Mouse (Mus musculus): Measurements from ENCODE around the gene Aknad1.

The Aknad1 gene

DNA sequence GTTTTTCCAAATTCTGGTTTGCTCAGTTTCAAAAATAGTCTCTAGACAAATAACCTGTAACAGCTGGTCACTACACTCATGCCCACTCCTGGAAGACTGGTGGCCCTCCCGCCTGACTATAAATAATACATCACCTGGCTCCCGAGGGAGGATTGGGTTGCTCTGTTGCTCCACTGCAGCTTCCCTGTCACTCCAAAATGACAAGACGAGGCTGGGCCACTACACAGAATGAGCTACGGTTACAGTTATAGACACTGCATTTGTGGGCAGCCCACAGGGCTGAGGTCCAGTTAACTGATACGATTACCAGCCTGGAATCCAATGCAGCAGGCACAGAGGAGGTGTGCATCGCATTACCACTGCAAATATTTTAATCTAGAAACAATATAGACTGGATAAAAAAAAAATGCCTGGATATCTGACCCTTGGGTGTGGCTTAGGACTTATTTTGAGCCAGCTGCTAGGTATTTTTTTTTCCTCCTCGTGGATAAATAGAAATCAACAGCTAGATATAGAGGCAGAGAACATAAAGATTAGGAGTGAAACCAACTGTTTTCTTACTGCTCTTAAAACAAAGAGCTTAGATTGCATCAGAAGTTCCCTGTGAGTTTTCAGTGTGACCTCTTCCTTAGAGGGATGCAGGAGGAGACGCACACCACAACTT is at the start of gene Aknad1:
Aknad1 (plus strand) TSS at position 614 of the 664 bp plus-strand sequence.
- DNase-seq (ENCODE audit: low spot score): no peak

DNA sequence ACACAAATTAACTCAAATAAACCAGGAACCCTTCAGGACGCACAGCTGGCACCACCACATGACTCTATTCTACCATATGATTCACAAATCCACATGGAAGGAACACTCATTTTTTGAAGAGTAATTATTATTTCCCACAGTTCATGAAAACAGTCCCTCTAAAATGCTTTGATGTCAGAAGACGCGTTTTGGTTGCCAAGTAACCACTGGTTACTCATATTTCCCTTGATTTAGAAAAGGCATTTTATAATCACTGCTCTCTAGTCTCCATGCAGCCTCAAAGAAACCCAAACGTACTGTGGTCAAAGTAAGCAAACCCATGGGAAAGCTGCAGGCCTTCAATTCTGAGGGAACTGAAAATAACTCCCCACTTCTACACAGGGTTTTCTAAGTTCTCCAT is 49.5 kb upstream of the Aknad1 start:
- no peak for DNase-seq (ENCODE audit: low spot score)

DNA sequence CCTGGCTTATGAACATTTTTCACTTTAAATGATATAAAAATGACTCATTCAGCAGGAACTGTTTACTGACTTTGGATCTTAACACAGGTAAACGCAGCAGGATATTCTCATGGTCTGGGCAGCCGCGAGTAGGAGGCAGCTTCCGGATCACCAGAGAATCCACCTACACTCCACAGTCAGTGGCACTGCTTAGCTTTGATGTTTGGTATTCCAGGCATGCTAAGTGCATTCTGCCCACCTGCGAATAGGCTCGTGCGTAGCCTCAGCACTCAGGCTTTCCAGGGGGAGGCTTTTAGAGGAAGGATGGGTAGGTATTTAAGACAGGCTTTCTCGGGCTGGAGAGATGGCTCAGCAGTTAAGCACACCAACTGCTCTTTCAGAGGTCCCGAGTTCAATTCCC is 45.1 kb upstream of the Aknad1 start:
- no peak for DNase-seq (ENCODE audit: low spot score)

DNA sequence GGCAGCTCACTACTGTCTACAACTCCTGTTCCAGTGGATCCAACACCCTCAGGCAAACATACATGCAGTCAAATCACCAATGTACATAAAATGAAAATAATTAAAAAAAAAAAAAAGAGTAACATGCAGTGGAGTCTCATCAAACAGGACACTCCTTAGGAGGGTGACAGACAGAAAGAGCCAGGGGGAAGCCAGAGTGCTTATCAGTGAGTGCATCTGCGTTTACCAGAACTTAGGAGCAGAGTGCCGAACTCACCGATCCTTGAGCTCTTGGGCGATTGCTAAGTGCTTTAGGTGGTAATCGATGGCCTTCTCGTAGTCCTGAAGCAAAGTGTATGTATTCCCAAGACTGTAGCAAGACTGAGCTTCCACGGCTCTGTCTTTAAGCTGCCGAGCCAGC is 40.8 kb upstream of the Aknad1 start:
- DNase-seq (ENCODE audit: low spot score): no peak

DNA sequence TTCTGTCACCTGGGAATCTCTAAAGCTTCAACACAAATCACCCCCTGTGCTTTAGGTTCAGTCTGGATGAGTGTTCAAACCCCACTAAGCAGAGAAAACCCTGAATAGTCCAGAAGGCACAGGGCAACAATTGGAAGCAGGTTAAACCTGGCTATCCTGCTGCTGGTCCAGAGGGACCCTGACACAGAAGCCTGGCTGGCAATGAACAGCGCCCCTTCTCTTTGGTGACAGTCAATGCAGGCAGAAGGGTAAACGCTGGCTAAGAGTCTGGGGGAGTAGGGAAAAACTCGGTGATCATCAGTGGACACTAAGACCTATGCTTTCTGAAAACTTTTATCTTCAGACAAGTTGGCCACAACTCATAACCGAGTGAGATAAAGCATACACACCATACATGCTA is 39.7 kb upstream of the Aknad1 start:
- DNase-seq (ENCODE audit: low spot score): no peak

DNA sequence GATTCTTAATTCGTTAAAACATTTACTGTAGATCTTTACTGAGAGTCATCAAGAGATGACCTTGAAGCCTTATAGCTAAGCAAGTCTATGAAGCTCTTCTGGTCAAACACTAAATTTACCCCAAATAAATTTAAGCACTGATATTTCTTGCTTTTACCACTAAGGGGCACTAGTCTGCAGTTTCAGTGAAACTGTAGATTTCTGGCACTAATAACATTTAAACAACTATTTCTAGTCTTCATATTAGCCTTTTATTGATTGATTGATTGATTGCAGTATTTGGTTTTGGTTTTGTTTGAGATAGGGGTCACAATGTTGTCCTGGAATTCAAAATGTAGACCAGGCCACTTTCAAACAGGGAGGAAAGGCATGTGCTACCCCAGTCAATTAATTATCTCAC is 38.2 kb upstream of the Aknad1 start:
- no peak for DNase-seq (ENCODE audit: low spot score)

DNA sequence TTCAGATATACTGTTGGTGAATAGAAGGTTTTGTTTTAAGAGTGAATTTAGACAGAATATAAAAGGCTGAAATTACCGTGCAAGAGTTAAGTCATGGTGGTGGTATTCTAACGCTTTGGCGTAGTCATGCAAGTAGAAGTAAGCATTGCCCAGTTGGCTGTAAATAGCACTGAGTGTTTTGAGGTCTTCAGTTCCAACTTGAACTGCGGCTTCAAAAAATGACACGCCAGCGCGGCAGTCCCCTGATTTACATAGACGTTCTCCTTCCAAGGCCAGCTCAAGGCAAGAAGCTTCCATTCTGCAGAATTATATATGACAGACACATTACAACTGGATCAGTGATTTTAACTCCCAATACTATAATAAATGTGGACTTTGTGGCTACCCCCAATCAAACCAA is 36.7 kb upstream of the Aknad1 start:
- DNase-seq (ENCODE audit: low spot score): no peak

DNA sequence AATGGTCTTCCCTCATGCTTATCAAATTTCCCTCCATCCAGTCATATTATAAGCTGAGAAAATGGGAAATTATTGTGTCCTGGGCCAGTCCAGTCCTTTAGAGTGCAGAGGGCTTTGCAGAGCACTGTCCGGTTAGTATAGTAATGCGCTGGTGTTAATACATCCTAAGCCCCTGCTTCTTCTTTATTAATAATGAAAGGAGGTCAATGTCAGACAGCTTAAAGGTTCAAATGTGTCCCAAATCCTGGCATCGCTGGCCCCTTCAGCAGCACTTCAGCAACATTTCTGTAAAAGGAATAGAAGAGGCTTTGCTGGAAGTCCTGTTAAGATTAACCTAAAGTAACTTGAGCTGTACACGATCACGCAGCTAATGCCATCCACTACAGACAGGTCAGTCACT is 28.2 kb upstream of the Aknad1 start:
- DNase-seq (ENCODE audit: low spot score): no peak

DNA sequence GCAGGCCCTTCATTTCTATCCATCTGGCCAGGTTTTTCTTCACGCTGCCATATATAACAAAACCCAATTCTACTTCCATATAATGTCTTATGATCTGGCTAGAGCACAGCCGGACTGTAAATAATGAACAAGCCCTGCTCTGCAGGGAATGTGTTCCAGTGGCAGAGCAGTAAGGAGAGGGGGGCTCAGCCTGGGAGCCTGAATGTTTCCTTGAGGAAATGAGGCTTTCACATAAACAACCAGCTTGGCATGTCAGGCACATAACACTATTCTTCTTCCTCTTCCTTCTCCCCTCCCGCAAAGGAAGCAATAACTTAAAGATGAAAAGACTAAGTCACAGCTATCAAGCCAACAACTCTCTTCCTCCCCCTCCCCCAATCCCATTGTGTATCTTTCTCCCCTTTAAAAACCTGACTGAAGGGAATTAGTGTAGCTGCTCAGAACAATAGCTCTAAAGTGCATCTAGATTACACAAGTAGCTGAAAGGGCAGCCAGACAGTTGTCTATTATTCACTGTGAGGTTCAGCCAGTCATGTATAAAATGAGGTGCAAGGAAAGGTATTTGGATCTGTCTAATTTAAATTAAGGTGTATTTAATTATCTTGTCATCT is 26.3 kb upstream of the Aknad1 start:
- DNase-seq (ENCODE audit: low spot score): no peak

DNA sequence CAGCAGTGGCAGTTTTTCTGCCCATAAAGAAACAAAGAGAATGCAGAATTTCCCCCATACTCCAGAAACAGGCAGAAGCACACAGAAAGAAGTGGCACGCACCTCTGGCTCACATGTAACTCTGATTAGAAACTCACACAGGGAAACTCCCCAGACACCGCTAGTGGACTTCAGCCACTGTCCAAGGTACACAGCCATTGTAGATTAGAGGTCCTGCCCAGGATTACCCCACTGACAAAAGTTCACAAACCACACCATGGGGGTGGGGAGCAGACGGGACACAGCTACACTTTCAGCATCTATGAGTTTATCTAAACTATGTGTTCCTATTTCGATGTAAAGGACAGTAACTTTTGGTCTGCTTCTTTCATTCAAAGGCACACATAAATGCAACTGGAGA is 24.6 kb upstream of the Aknad1 start:
- no peak for DNase-seq (ENCODE audit: low spot score)

DNA sequence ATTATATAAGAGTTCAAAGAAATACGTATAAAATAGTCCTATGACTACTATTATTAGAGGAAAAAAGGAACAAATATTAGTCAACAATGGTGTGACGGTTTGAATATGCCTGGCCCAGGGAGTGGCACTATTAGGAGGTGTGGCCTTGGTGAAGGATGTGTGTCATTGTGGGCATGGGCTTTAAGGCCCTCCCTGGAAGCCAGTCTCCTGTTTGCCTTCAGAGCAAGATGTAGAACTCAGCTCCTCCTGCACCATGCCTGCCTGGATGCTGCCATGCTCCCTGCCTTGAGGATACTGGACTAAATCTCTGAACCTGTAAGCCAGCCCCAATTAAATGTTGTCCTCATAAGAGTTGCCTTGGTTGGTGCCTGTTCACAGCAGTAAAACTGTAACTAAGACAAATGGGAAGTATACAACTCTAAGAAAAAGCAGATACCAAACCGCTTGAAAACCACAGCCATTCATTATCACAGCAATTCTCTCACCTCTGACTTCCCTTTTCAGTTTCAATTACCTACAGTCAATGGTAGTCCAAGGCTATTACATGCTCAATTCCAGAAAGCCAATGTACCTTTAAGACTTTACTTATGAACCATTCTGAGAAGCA is 21.5 kb upstream of the Aknad1 start:
- no peak for DNase-seq (ENCODE audit: low spot score)

DNA sequence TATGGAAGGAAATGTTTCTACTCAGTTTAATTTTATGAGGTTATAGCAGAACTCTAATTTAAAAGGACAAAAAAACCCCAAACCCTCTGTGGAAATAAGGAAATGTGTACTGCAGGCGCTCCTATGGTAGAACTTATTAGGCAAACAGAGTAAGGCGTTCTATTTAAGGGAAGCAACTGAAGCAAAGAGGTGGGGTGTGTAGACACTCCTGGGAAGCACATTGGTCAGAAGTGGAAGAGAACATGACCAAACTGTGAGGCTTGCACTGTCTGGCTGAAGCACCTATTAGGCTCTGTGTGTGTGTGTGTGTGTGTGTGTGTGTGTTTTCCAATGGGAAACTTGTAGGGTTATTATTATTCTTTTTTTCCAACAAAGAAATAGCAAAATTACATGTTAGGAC is 20.1 kb upstream of the Aknad1 start:
- DNase-seq (ENCODE audit: low spot score): no peak

DNA sequence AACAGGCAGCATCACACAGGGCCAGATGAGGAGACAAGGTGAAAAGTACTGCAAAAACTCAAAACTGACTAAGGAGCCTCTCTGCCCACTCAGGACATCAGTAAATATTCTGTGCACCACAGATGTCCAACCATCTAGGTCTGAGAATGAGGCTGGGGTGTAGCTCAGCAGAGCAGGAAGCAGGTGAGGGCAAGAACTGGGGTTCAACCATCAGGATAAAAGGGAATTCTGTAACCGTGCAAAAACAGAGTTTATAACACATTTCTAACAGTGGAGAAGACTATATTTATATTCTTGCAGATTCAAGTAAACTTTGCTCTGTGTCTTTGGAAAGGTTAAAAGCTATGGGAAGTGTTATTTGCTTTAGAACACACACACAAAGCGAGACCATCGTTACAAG is 19.7 kb upstream of the Aknad1 start:
- DNase-seq (ENCODE audit: low spot score): no peak

DNA sequence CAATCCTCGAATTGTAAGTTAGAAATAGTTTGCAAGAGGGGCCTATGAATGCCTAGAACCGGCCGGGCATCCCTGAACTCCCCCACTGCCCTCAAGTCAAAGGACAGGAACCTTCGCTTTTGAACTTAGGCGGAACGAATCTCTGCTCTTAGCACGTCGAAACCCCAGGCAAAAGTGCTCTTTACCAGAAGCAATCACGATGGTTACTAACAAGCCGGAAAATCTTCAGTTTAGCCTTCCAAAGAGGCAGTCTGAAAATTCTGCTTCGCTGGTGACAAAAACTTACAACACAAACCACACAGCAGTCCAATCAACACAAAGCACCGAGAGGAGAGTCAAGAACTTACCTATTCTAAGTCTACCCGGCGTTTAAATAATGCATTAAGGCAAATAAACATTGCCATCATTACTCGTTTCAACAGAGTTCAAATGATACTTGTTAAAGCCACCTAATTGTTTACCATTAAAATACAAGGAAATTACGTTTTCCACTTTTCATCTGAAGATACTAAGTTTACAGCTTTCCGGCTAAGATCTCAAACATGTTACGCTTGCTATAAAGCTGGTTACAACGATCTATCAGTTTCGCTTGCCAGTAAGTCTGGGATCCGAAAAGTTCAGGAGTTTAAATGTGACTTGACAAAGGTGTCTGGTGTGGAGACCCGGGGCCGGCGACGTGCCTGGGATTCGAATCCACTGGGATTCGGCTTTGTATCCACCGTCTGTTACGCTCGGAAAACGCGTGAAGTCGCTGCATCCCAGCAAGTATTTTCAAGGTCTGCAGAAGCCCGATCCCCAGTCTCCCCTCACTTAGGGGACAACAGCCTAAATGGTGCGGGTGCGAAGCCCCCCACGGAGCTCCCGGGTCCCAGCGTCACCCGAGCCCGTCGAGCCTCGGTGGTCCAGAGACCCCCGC is 18.1 kb upstream of the Aknad1 start:
- peak; percentile 12 for DNase-seq (ENCODE audit: low spot score)

DNA sequence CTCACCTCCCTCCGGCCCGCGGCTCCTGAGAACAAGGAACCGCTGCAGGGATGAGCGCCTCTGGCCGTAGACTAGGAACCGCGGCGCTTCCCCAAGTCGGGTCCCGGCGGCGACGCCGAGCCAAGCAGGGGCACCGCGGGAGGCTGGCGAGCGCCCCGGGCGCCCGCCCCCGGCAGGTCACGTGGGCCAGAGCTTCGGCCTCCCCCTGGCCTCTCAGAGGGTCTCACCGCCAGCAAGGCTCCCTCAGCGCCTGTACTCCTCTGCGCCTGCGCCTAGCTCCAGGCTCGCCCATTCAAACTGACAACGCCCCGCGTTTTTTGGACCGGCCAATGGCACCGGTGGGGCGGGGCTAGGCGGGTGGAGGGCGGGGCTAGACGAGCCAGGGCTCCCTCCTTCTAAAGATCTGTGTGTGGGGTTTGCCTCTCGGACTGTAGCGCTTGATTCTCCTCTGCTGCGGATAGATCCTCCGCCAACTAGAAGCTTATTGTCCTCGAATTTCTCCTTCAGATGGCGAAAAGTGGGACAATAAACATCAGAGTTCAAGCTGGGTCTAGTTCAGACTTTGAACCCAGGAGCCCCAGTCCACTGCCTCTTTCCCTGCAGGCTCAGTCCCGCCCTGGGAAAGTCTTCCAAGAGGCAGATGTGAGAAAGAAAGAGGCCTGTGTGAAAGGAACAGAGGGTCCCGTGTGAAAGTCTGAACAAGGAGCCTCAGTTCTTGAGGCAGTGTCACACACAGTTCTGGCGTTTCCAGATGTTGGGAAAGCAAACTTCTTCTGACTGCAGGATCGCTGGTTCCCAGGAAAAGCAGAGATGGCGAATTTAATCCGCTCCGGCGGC is 17.2 kb upstream of the Aknad1 start, which contains the start of gene Gpsm2:
Gpsm2 (minus strand) TSS at position 274 of the 837 bp plus-strand sequence.
- DNase-seq (ENCODE audit: low spot score): peak; percentile 95

DNA sequence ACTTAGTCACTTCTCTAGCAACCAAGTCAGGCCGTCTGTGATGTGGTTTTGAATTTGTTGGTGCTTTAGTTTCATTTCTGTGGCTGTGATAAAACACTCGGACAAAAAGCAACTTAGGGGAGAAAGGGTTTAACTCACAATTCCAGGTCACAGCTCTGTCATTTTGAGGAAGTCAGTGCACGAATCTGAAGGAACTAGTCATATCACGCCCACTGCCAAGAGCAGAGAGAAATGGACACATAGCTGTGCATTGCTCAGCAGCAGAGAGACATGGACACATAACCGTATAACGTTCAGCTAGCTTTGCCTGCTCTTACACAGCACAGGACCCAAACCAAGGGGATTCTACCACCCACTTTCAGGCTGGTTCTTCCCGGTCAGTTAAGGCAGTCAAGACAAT is 13.0 kb upstream of the Aknad1 start:
- DNase-seq (ENCODE audit: low spot score): no peak

DNA sequence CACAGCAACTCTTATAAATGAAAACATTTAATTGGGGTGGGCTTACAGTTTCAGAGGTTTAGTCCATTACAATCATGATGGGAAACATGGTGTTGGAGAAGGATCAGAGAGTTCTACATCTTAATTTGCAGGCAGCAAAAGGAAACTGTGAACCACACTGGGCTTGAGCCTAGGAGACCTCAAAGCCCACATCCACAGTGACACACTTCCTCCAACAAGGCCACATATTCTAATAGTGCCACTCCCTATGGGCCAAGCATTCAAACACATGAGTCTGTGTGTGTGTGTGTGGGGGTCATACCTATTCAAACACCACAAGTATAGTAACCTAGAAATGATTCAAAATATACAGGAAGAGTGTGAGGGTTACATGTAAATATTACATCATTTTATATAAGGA is 12.1 kb upstream of the Aknad1 start:
- no peak for DNase-seq (ENCODE audit: low spot score)

DNA sequence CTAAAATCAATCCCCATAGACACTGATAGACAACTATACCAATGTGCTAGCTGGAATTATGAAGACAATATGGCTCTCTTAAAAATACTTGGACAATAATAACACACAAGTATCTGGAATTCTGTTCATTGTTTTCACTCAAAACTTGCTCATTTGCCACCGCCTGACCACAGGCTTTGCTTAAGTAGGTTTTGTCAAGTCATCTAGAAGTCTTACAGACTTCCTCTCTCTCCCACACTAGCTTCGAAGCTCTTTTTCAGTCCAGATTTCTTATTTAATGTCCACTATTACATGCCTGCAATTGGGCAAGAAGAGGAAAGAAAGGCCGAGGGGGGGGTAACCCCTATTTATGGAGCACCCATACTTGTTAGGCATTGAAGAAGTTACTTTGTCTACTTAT is 11.7 kb upstream of the Aknad1 start:
- DNase-seq (ENCODE audit: low spot score): no peak

DNA sequence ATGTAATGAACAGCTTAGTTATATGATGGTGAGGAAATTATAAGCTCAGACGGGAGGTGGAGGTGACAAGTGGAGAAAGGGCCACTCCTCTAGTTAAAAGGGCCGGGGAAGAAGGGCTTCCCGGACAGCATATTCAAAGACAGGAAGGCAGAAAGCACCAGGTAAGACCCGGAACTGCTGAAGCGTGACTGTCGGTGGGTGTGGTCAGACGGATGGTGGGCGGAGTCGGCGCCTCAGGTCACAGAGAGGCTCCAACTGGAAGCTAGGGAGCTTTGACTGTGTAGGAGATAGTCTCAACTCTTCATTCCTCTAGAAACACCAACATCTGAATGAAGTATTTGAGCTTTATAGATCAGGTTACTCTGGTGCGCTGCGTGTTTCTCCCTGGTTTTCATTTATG is 9.1 kb upstream of the Aknad1 start:
- no peak for DNase-seq (ENCODE audit: low spot score)

DNA sequence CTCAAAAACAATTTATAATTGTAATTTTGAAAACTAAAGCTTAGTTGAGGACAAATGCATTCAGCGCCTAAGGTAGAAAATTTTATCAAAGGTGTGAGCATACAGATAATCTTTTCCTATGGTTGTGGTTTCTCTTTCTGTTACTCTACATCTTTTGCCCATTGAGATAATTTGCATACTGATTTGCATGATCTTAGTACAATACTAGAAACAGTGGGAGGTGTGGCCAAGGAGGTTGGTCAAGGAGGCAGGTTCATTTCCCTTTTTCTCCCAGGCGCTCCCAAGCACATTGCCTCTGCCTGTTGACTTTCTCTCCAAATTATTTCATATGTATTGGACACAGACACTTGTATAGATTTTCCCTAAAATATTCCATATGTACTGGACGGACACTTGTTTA is 1.7 kb upstream of the Aknad1 start:
- no peak for DNase-seq (ENCODE audit: low spot score)

DNA sequence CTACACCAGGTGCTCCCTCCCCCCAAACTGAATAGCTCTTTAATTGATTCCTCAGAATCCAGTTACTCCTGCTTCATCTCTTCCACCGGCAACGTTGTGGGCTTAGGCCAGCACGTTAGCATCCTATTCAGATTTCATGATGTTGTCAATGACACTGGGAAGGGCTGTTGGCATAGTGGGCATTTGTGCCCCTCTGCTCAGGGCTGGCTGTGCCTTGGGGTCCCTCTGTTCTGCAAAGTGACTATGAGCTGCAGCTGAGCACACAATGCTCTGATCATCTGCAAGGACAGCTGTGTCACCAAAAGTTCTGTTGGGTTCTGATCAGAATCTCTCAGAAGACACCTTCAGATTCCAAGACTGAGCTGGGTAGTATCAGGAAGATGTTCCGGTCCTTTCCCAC is 4.6 kb downstream of the Aknad1 start:
- DNase-seq (ENCODE audit: low spot score): no peak

DNA sequence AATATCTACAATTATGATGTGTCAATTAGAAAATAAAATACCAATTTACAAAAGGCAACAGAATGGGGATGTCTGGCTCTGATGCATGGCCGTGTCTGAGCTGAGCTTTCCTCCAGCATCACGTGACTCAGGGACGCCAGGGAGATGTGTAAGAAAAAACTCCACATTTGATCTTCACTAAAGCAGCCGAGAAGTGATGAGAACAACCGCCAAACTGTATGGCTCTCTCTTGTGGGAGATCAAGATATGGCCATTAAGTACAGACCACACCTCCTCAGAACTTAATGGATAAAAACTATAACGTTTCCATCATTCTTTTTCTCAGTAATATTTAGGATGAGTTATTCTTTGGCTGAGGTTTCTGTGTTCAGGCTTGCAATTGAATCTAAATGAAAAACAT is 11.6 kb downstream of the Aknad1 start:
- no peak for DNase-seq (ENCODE audit: low spot score)
